Mouse (Mus musculus) spleen, adult 2 months (tissue): ENCODE measurements at regions not wholly inside any gene's neighbourhood (a gene's known extent, or its start where the extent isn't known, plus 50 kb on each side); places are given as distances from the start of the nearest gene placed in this dataset.

Experiments used
- CTCF ChIP-seq: fragments of 200-500 bp; IDR thresholded peaks from 2 replicates; pipeline ENCODE4 v1.5.1; 2011; ENCODE audit warnings: mild to moderate bottlenecking, inconsistent platforms; ENCODE audit not compliant: insufficient read depth, insufficient read length, insufficient replicate concordance; ENCODE audit errors: extremely low read depth
- POLR2A ChIP-seq: fragments of 200-500 bp; IDR thresholded peaks from 2 replicates; pipeline ENCODE4 v1.6.1; 2011; ENCODE audit warnings: low read depth, low read length, inconsistent platforms

DNA sequence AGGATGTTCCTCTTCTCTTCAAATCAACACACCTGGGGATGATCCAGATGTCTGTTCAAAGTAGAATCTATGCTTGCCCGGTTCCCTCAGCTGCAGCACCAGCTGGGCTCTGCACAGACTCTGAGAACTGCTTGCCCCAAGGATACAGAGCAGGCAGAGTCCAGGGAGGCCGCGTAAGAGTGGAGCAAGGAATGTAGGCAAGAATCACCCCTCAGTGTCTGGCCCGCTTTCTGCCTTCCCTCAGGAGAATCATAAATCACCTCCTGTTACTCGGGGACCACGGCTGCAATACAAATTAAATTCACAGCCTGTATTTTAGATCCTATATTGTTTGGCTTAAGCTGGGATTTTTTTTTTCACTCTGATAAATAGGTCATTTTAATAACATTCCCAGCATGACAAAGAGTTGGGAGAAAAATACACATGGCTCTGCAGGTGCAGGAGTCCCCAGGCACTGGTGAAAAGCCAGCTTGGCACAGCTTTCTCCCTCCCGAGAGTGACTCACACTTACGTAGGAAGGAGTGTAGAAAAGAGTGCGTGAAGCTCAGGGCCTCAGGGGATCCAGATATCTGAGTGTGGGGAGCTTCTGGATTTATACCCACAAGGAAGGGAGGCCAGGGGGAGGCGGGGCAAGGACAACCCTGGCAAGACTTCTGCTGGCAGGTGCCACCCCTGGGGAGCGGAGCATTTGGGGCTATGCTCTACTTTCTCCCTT is 726.3 kb downstream of the Hs3st4 start:
- TF ChIP-seq CTCF = no peak
- no peak for TF ChIP-seq POLR2A
